Mouse (Mus musculus) CH12.LX (cell line): Measurements from ENCODE around the gene Lamc3. TPM values are rescaled to one million over a fixed set of nuclear protein-coding genes. Genes with fewer than 3 reads are reported as not detected.

ENCODE experiments used
- DNase-seq: peaks from one replicate; pipeline ENCODE4 v3.0.0-alpha.2; 2013; ENCODE audit errors: extremely low read depth
- H3K27ac ChIP-seq: 2 replicates; pipeline ENCODE4 v1.5.1; 2012; ENCODE audit warnings: low read depth, mild to moderate bottlenecking, control low read depth, moderate library complexity; ENCODE audit not compliant: insufficient read depth
- H3K27me3 ChIP-seq: replicated peaks from 2 replicates; pipeline ENCODE3; 2012; ENCODE audit warnings: inconsistent platforms
- H3K36me3 ChIP-seq, 2 experiments: replicated peaks in 1 of 2; 2 replicates each; pipeline versions ENCODE3 to v1.6.1; 2012; ENCODE audit warnings: inconsistent platforms in 1 of 2, low read length in 1 of 2, mild to moderate bottlenecking in 1 of 2, mixed read lengths in 1 of 2, moderate library complexity in 1 of 2; ENCODE audit not compliant: control insufficient read depth in 1 of 2, insufficient read depth in 1 of 2
- H3K4me1 ChIP-seq, 2 experiments: 2 replicates each; pipeline ENCODE4 v1.6.1; 2012; ENCODE audit warnings: inconsistent platforms in 1 of 2, moderate library complexity in 1 of 2; ENCODE audit not compliant: insufficient read depth in 2 of 2, control insufficient read depth in 1 of 2
- H3K4me2 ChIP-seq: 2 replicates; pipeline ENCODE4 v1.6.1; 2012; ENCODE audit warnings: low read depth, mild to moderate bottlenecking, control low read depth; ENCODE audit not compliant: poor library complexity, insufficient read depth, severe bottlenecking
- H3K4me3 ChIP-seq, 3 experiments: fragments of 150-350 bp in 1 of 3; sonication (generic) in 1 of 3; replicated peaks in 1 of 3; 2 replicates each; pipeline versions ENCODE3 to v1.5.1; 2011 to 2012; ENCODE audit warnings: low read depth in 2 of 3, low read length in 2 of 3, mild to moderate bottlenecking in 2 of 3, moderate library complexity in 2 of 3, control low read depth in 1 of 3, improper control_type of control experiment in 1 of 3, inconsistent platforms in 1 of 3, mixed read lengths in 1 of 3; ENCODE audit not compliant: poor library complexity in 1 of 3
- H3K79me2 ChIP-seq: replicated peaks from 2 replicates; pipeline ENCODE4 v1.6.1; 2012; ENCODE audit warnings: mild to moderate bottlenecking, moderate library complexity; ENCODE audit not compliant: control insufficient read depth, poor library complexity, insufficient read depth, severe bottlenecking; ENCODE audit errors: extremely low read depth
- H3K9ac ChIP-seq: 2 replicates; pipeline ENCODE4 v1.6.1; 2012; ENCODE audit warnings: low read depth, mild to moderate bottlenecking, control low read depth, moderate library complexity; ENCODE audit not compliant: insufficient read depth
- H3K9me3 ChIP-seq: replicated peaks from 2 replicates; pipeline ENCODE3; 2012; ENCODE audit warnings: low read length, inconsistent platforms, mixed read lengths
- CHD1 ChIP-seq: IDR thresholded peaks from 2 replicates; pipeline ENCODE4 v1.6.1; 2012; ENCODE audit warnings: low read depth, low read length, improper control_type of control experiment, inconsistent platforms
- CTCF ChIP-seq, 2 experiments: IDR thresholded peaks in 1 of 2; conservative IDR thresholded peaks in 1 of 2; 2 replicates each; pipeline ENCODE4 v1.5.1; 2011 to 2012; ENCODE audit warnings: low read depth in 2 of 2, low read length in 2 of 2, improper control_type of control experiment in 1 of 2, inconsistent platforms in 1 of 2, mild to moderate bottlenecking in 1 of 2, moderate library complexity in 1 of 2
- E2F4 ChIP-seq: IDR thresholded peaks from 2 replicates; pipeline ENCODE4 v1.6.1; 2011; ENCODE audit warnings: low read depth, low read length, improper control_type of control experiment; ENCODE audit not compliant: insufficient replicate concordance
- ELF1 ChIP-seq: IDR thresholded peaks from 2 replicates; pipeline ENCODE4 v1.6.1; 2014; ENCODE audit warnings: low read depth, mild to moderate bottlenecking, inconsistent platforms, low read length, improper control_type of control experiment
- GABPA ChIP-seq: IDR thresholded peaks from 2 replicates; pipeline ENCODE4 v1.6.1; 2012; ENCODE audit warnings: low read depth, low read length, improper control_type of control experiment, inconsistent platforms; ENCODE audit not compliant: insufficient replicate concordance
- IRF4 ChIP-seq: IDR thresholded peaks from 2 replicates; pipeline ENCODE4 v1.6.1; 2014; ENCODE audit warnings: low read depth, mild to moderate bottlenecking, inconsistent platforms, low read length, improper control_type of control experiment
- JUN ChIP-seq: IDR thresholded peaks from 2 replicates; pipeline ENCODE4 v1.6.1; 2011; ENCODE audit warnings: low read depth, mild to moderate bottlenecking, low read length, improper control_type of control experiment, moderate library complexity; ENCODE audit not compliant: insufficient read depth
- MAX ChIP-seq: IDR thresholded peaks from 2 replicates; pipeline ENCODE4 v1.6.1; 2011; ENCODE audit warnings: low read length, improper control_type of control experiment
- MAZ ChIP-seq: IDR thresholded peaks from 2 replicates; pipeline ENCODE4 v1.6.1; 2012; ENCODE audit warnings: low read depth, mild to moderate bottlenecking, inconsistent platforms, low read length, improper control_type of control experiment, moderate library complexity
- MEF2A ChIP-seq: IDR thresholded peaks from 2 replicates; pipeline ENCODE4 v1.6.1; 2014; ENCODE audit warnings: low read depth, mild to moderate bottlenecking, inconsistent platforms, low read length, improper control_type of control experiment, borderline replicate concordance
- MYC ChIP-seq: IDR thresholded peaks from 2 replicates; pipeline ENCODE4 v1.6.1; 2011; ENCODE audit warnings: low read depth, mild to moderate bottlenecking, improper control_type of control experiment, low read length
- NELFE ChIP-seq: IDR thresholded peaks from 2 replicates; pipeline ENCODE4 v1.6.1; 2011; ENCODE audit warnings: low read depth, low read length, improper control_type of control experiment
- PAX5 ChIP-seq: IDR thresholded peaks from 2 replicates; pipeline ENCODE4 v1.6.1; 2012; ENCODE audit warnings: low read length, inconsistent platforms, mixed read lengths
- POLR2A ChIP-seq: IDR thresholded peaks from 2 replicates; pipeline ENCODE4 v1.6.1; 2011; ENCODE audit warnings: low read depth, mild to moderate bottlenecking, improper control_type of control experiment, low read length
- RCOR1 ChIP-seq: conservative IDR thresholded peaks from 2 replicates; pipeline ENCODE4 v1.6.1; 2012; ENCODE audit warnings: low read depth, mild to moderate bottlenecking, inconsistent platforms, low read length, improper control_type of control experiment
- SIN3A ChIP-seq: IDR thresholded peaks from 2 replicates; pipeline ENCODE4 v1.6.1; 2012; ENCODE audit warnings: low read length, improper control_type of control experiment, inconsistent platforms
- TBP ChIP-seq: conservative IDR thresholded peaks from 2 replicates; pipeline ENCODE4 v1.6.1; 2011; ENCODE audit warnings: low read depth, low read length, improper control_type of control experiment
- TCF12 ChIP-seq: IDR thresholded peaks from 2 replicates; pipeline ENCODE4 v1.6.1; 2014; ENCODE audit warnings: low read depth, mild to moderate bottlenecking, inconsistent platforms, low read length, improper control_type of control experiment
- UBTF ChIP-seq: IDR thresholded peaks from 2 replicates; pipeline ENCODE4 v1.6.1; 2012; ENCODE audit warnings: low read depth, mild to moderate bottlenecking, inconsistent platforms, low read length, improper control_type of control experiment, moderate library complexity
- USF1 ChIP-seq: IDR thresholded peaks from 2 replicates; pipeline ENCODE4 v1.6.1; 2014; ENCODE audit warnings: low read depth, mild to moderate bottlenecking, inconsistent platforms, low read length, improper control_type of control experiment
- USF2 ChIP-seq: conservative IDR thresholded peaks from 2 replicates; pipeline ENCODE4 v1.6.1; 2011; ENCODE audit warnings: low read depth, low read length, improper control_type of control experiment
- ZC3H11A ChIP-seq: IDR thresholded peaks from 2 replicates; pipeline ENCODE4 v1.6.1; 2012; ENCODE audit warnings: low read depth, mild to moderate bottlenecking, inconsistent platforms, low read length, improper control_type of control experiment
- ZKSCAN1 ChIP-seq: IDR thresholded peaks from 2 replicates; pipeline ENCODE4 v1.6.1; 2012; ENCODE audit warnings: low read depth, inconsistent platforms, low read length, improper control_type of control experiment, borderline replicate concordance
- ZMIZ1 ChIP-seq: IDR thresholded peaks from 2 replicates; pipeline ENCODE4 v1.6.1; 2012; ENCODE audit warnings: low read depth, mild to moderate bottlenecking, inconsistent platforms, low read length, improper control_type of control experiment
- dilution Hi-C: fragments of 300-500 bp; cut with MboI; formaldehyde crosslinking; loops from 2 replicates; pipeline ENCODE4 v1.14.3; 2020; ENCODE audit warnings: low sequenced_read_pairs; ENCODE audit not compliant: extremely low pct_unique_long_range_greater_than_20kb, extremely low pct_ligation_motif_present
- in situ Hi-C: fragments of 300-500 bp; cut with MboI; formaldehyde crosslinking; loops from 3 replicates; pipeline ENCODE4 v1.14.3; 2019; ENCODE audit warnings: low sequenced_read_pairs, low pct_ligation_motif_present, low pct_unique_long_range_greater_than_20kb, mixed read lengths
- polyA plus RNA-seq: library from polyadenylated mRNA; unstranded; fragments of >175 nt; gene quantifications from 2 replicates; pipeline ENCODE4 v1.2.1, GENCODE M21; 2012; ENCODE audit warnings: low read depth; ENCODE audit not compliant: insufficient read length
- total RNA-seq, 2 experiments: library from RNA; depleted of rRNA; stranded (reverse); fragments of 300-350 nt in 1 of 2; fragments of >200 nt in 1 of 2; gene quantifications; 2 replicates each; pipeline ENCODE4 v1.2.3; 2012 to 2014

The Lamc3 gene
- total and polyA plus RNA-seq, 3 experiments: not detected

GRCm38 (mm10) chr2:31844729-31845136 is 42.4 kb upstream of the Lamc3 start:
- H3K9ac ChIP-seq: no peak overlapping the region
- H3K4me1 ChIP-seq: no peaks in the 10 kb centered on the region
- no peaks in the 10 kb centered on the region for H3K9me3 ChIP-seq
- no peak for DNase-seq
- TF ChIP-seq MAZ (no peak), GABPA (no peak), POLR2A (no peak), UBTF (no peak), RCOR1 (no peak), PAX5 (no peak), E2F4 (no peak), MAX (no peak), TCF12 (no peak), CTCF (conservative IDR thresholded peaks at IDR 0.05 in 1 of 2, IDR thresholded peaks at IDR 0.05 in 1 of 2; ENCODE audit: low read depth in 2 of 2, low read length in 2 of 2) (no peak), USF1 (no peak), MYC (no peak)
- H3K4me2 ChIP-seq: no peak overlapping the region
- no peaks in the 10 kb centered on the region for H3K36me3 ChIP-seq
- H3K79me2 ChIP-seq: no peaks in the 10 kb centered on the region
- in situ Hi-C loops (no loop called here), dilution Hi-C loops (no loop called here)
- H3K27me3 ChIP-seq: peaks cover 70% of the 10 kb centered on the region
- no peak overlapping the region for H3K27ac ChIP-seq
- H3K4me3 ChIP-seq: no peak overlapping the region

DNA sequence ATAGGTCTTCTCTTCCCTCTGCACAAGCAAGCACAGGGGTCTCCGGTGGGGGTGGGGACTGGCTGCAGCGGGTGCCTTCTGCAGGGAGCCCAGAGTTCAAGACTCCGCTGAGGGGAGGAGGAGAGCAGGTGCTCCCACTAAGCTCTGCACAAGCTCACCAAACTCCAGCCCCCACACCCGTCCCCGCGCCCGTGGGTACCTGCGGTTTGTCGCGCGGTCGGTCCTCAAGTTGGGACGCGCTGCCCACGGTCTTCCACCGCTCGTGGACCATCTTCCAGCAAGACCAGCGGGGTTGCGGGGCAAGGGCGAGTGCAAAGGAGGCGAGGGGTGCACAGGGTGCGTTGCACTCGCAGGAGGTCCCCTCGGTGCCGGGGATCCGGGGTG is 41.6 kb upstream of the Lamc3 start:
- H3K36me3 ChIP-seq: no peaks in the 10 kb centered on the region
- no peaks in the 10 kb centered on the region for H3K79me2 ChIP-seq
- no peak for TF ChIP-seq TBP
- TF ChIP-seq JUN: no peak
- no peak for TF ChIP-seq POLR2A
- TF ChIP-seq IRF4: no peak
- no peak for TF ChIP-seq ZKSCAN1
- no peak for TF ChIP-seq SIN3A
- TF ChIP-seq MYC: no peak
- no peak for TF ChIP-seq NELFE
- no peak for TF ChIP-seq CHD1
- TF ChIP-seq RCOR1: no peak
- no peak for TF ChIP-seq ELF1
- no peak for TF ChIP-seq TCF12
- TF ChIP-seq CTCF (conservative IDR thresholded peaks at IDR 0.05 in 1 of 2, IDR thresholded peaks at IDR 0.05 in 1 of 2; ENCODE audit: low read depth in 2 of 2, low read length in 2 of 2): no peak
- TF ChIP-seq ZMIZ1: no peak
- no peak for TF ChIP-seq USF2
- TF ChIP-seq ZC3H11A: no peak
- no peak for TF ChIP-seq MEF2A
- peaks cover 67% of the 10 kb centered on the region for H3K27me3 ChIP-seq
- H3K27ac ChIP-seq: no peak overlapping the region
- in situ Hi-C loops (no loop called here), dilution Hi-C loops (no loop called here)
- no peak overlapping the region for H3K9ac ChIP-seq
- H3K4me1 ChIP-seq: no peaks in the 10 kb centered on the region
- DNase-seq: no peak
- H3K9me3 ChIP-seq: no peaks in the 10 kb centered on the region
- H3K4me3 ChIP-seq: no peak overlapping the region
- no peak overlapping the region for H3K4me2 ChIP-seq
